Mouse (Mus musculus) embryonic facial prominence, embryonic 13.5 days (tissue): ENCODE results near the gene Rnf151. TPM values are rescaled to one million over a fixed set of nuclear protein-coding genes. Genes with fewer than 3 reads are reported as not detected.
"Not testable (repeated sequence)": the region's sequence is repeated elsewhere in the genome, so short reads cannot be mapped to it uniquely, and the experiment has no call there.

Experiments
- ATAC-seq: fragments of 200-750 bp; cut with Nextera tagmentation; 2 replicates; pipeline ENCODE4 v1.8.0; 2017; ENCODE audit warnings: low read depth; ENCODE audit not compliant: insufficient number of reproducible peaks, insufficient read depth, low FRiP score, low TSS enrichment
- H3K27ac ChIP-seq: fragments of 300-500 bp; sonication (generic); 2 replicates; pipeline ENCODE4 v1.5.1; 2015; ENCODE audit warnings: moderate library complexity, mild to moderate bottlenecking, inconsistent platforms
- H3K27me3 ChIP-seq: fragments of 300-500 bp; sonication (generic); 2 replicates; pipeline ENCODE4 v1.6.1; 2015; ENCODE audit warnings: mild to moderate bottlenecking, inconsistent platforms
- H3K36me3 ChIP-seq: fragments of 300-500 bp; sonication (generic); 2 replicates; pipeline ENCODE4 v1.6.1; 2015; ENCODE audit warnings: mild to moderate bottlenecking, inconsistent platforms
- H3K4me1 ChIP-seq: fragments of 300-500 bp; sonication (generic); 2 replicates; pipeline ENCODE4 v1.6.1; 2015; ENCODE audit warnings: inconsistent platforms
- H3K4me2 ChIP-seq: fragments of 300-500 bp; sonication (generic); 2 replicates; pipeline ENCODE4 v1.6.1; 2015; ENCODE audit warnings: moderate library complexity, mild to moderate bottlenecking, inconsistent platforms
- H3K4me3 ChIP-seq: fragments of 300-500 bp; sonication (generic); 2 replicates; pipeline ENCODE4 v1.5.1; 2015; ENCODE audit warnings: mild to moderate bottlenecking, inconsistent platforms
- H3K9ac ChIP-seq: fragments of 300-500 bp; sonication (generic); 2 replicates; pipeline ENCODE4 v1.6.1; 2015; ENCODE audit warnings: mild to moderate bottlenecking, inconsistent platforms
- H3K9me3 ChIP-seq: fragments of 300-500 bp; sonication (generic); 2 replicates; pipeline ENCODE4 v1.6.1; 2016; ENCODE audit warnings: inconsistent platforms
- WGBS: fragments of 180-500 bp; shearing (Covaris S2); methylation state at CpG from one replicate; pipeline ENCODE4 v1.1.7; 2015; ENCODE audit warnings: mixed read lengths; 5-methylcytosine and 5-hydroxymethylcytosine counted together
- polyA plus RNA-seq: library from polyadenylated mRNA; unstranded; fragments of >200 nt; fragmentation: Nextera tagmentation; extraction: Ambion mirVana; gene quantifications from 2 replicates; pipeline ENCODE4 v1.2.1, GENCODE M21; 2015

Gene Rnf151
- polyA plus RNA-seq, 1 experiment from 2014 or later: 0.20 TPM

DNA sequence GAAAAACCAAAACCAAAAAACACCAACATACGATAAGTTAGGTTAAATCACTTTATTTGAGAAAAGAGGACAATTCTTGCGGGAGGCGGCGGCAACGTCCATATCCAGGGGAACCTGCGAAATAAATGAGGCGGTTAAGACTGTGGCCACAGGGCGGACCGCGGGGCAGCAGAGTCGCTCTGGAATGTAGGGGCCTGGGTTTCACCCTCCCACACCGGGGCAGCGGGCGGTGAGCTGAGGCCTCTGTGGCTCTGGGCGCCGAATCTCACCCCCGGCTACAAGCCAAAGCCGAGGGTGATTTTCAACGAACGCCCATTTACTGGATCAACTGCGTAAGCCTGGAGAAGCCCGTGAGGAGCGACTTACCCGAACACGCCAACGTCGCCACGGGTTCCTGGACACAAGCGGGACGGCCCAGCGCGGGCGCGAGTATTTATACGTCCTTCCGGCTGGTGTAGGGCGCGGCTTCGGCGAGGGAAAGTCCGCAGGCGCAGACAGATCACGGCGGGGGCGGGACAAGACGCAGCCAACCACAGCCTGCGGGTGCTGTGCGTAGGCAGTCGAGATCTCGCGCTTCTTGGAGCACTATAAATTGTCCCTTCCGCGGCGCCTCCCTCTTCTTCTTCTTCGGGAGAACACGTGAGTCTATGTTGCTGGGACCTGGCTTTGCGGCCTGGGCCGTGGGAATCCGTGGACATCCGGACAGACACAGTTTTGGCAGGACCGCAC lies 1.8 kb upstream of the Rnf151 start:
- H3K4me1 ChIP-seq: peaks cover 32% of the 10 kb centered on the region
- under 1% methylated on average over 61 of the region's 61 CpGs for WGBS
- H3K27ac ChIP-seq: peak overlapping the region; percentile 83
- H3K9ac ChIP-seq: peak overlapping the region; percentile 97
- H3K36me3 ChIP-seq: peaks cover 49% of the 10 kb centered on the region
- peak overlapping the region; percentile 89 for H3K4me2 ChIP-seq
- H3K9me3 ChIP-seq: no peaks in the 10 kb centered on the region
- ATAC-seq: peak; percentile 97
- H3K4me3 ChIP-seq: peak overlapping the region; percentile 91
- no peaks in the 10 kb centered on the region for H3K27me3 ChIP-seq

- H3K27me3 ChIP-seq, H3K27ac ChIP-seq, H3K9me3 ChIP-seq, ATAC-seq: not testable (repeated sequence)
- peak overlapping the region; percentile 89 for H3K4me2 ChIP-seq
- H3K4me3 ChIP-seq: peak overlapping the region; percentile 91
- H3K36me3 ChIP-seq: peaks cover 49% of the 10 kb centered on the region
- H3K4me1 ChIP-seq: peaks cover 32% of the 10 kb centered on the region
- peak overlapping the region; percentile 97 for H3K9ac ChIP-seq
- WGBS: 68% methylated on average over 5 of the region's 5 CpGs
Observed at GRCm38 (mm10) chr17:24718938-24719337, 1.1 kb upstream of the Rnf151 start.

GRCm38 (mm10) chr17:24716166-24716682 lies 1.6 kb downstream of the Rnf151 start:
- Histone ChIP-seq H3K9ac (no peak overlapping the region), H3K4me3 (no peak overlapping the region), H3K27ac (no peak overlapping the region), H3K4me1 (peaks cover 8% of the 10 kb centered on the region), H3K36me3 (peaks cover 35% of the 10 kb centered on the region), H3K4me2 (no peak overlapping the region), H3K9me3 (no peaks in the 10 kb centered on the region), H3K27me3 (no peaks in the 10 kb centered on the region)
- WGBS: 94% methylated on average over 15 of the region's 15 CpGs
- no peak for ATAC-seq

GRCm38 (mm10) chr17:24715556-24715955 lies 2.3 kb downstream of the Rnf151 start:
- no peak overlapping the region for H3K4me2 ChIP-seq
- no peak for ATAC-seq
- peaks cover 33% of the 10 kb centered on the region for H3K36me3 ChIP-seq
- peaks cover 6% of the 10 kb centered on the region for H3K4me1 ChIP-seq
- H3K9me3 ChIP-seq: no peaks in the 10 kb centered on the region
- no peak overlapping the region for H3K4me3 ChIP-seq
- H3K27me3 ChIP-seq: no peaks in the 10 kb centered on the region
- H3K27ac ChIP-seq: no peak overlapping the region
- 77% methylated on average over 6 of the region's 6 CpGs for WGBS
- H3K9ac ChIP-seq: no peak overlapping the region

DNA sequence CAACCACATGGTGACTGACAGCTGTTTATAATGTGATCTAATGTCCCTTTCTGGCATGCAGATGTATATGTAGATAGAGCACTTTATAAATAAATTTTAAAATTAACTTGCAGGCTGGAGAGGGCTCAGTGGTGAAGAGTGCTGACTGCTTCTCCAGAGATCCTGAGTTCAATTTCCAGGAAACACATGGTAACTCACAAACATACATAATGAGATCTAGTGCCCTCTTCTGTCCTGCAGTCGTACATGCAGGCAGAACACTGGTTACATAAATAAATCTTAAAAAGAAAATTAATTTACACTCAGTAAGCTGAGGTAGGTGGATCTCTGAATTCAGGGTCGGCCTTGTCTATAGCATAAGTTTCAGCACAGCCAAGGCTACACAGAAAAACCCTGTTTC lies 9.2 kb downstream of the Rnf151 start:
- 34% methylated on average over 2 of the region's 2 CpGs for WGBS
- no peaks in the 10 kb centered on the region for H3K27me3 ChIP-seq
- H3K4me3 ChIP-seq: no peak overlapping the region
- H3K4me2 ChIP-seq: no peak overlapping the region
- no peaks in the 10 kb centered on the region for H3K9me3 ChIP-seq
- no peak for ATAC-seq
- no peak overlapping the region for H3K27ac ChIP-seq
- H3K36me3 ChIP-seq: peaks cover 19% of the 10 kb centered on the region
- peaks cover 21% of the 10 kb centered on the region for H3K4me1 ChIP-seq
- H3K9ac ChIP-seq: no peak overlapping the region

GRCm38 (mm10) chr17:24707801-24708425 lies 9.9 kb downstream of the Rnf151 start:
- H3K4me3 ChIP-seq: peak overlapping the region; percentile 76
- no peaks in the 10 kb centered on the region for H3K27me3 ChIP-seq
- peak overlapping the region; percentile 78 for H3K27ac ChIP-seq
- peak overlapping the region; percentile 78 for H3K4me2 ChIP-seq
- peak overlapping the region; percentile 81 for H3K9ac ChIP-seq
- H3K4me1 ChIP-seq: peaks cover 21% of the 10 kb centered on the region
- peaks cover 22% of the 10 kb centered on the region for H3K36me3 ChIP-seq
- WGBS: 4% methylated on average over 24 of the region's 24 CpGs
- no peaks in the 10 kb centered on the region for H3K9me3 ChIP-seq
- ATAC-seq: no peak

- WGBS: 3% methylated on average over 32 of the region's 32 CpGs
- peak; percentile 80 for ATAC-seq
- Histone ChIP-seq H3K4me2 (peak within 1 kb of the TSS; percentile 78), H3K4me3 (peak within 1 kb of the TSS; percentile 76), H3K27ac (peak within 1 kb of the TSS; percentile 78), H3K27me3 (no peaks in the 10 kb centered on the region), H3K4me1 (peaks cover 21% of the 10 kb centered on the region), H3K36me3 (peaks cover 30% of the 10 kb centered on the region), H3K9me3 (no peaks in the 10 kb centered on the region), H3K9ac (peak within 1 kb of the TSS; percentile 81)
Observed at GRCm38 (mm10) chr17:24706982-24707800, 10.7 kb downstream of the Rnf151 start, which contains the start of gene Tbl3. Gene Tbl3 (minus strand): TSS chr17:24707660.

GRCm38 (mm10) chr17:24705821-24706220 lies 12.0 kb downstream of the Rnf151 start:
- ATAC-seq: no peak

DNA sequence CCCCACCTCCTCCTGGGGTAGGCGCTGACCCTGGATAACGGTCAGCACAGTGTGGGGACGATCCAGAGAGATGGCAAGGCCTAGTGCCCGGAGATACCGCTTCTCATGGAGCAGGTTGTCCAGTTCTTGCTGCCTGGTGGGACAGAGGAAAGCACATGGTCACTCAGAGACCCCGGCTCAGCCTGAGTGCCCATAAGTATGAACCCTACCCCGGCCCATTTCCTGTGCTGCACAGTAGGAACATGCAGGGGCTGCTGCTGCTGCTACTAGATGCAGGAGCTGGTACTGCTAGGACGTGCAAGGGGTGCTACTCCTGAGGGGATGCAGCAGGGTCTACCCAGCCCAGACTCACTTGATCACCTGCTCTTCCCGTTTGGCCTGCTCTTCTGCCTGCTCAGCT lies 16.6 kb downstream of the Rnf151 start:
- Histone ChIP-seq H3K36me3 (peaks cover 60% of the 10 kb centered on the region), H3K4me2 (no peak overlapping the region), H3K9ac (no peak overlapping the region), H3K27ac (no peak overlapping the region), H3K9me3 (no peaks in the 10 kb centered on the region), H3K4me3 (no peak overlapping the region), H3K27me3 (no peaks in the 10 kb centered on the region), H3K4me1 (peaks cover 32% of the 10 kb centered on the region)
- no peak for ATAC-seq
- 87% methylated on average over 9 of the region's 9 CpGs for WGBS

More at GRCm38 (mm10) chr17:24705821-24706220, 12.0 kb downstream of the Rnf151 start:
- Histone ChIP-seq H3K9me3 (no peaks in the 10 kb centered on the region), H3K36me3 (peaks cover 43% of the 10 kb centered on the region), H3K27me3 (no peaks in the 10 kb centered on the region), H3K27ac (no peak overlapping the region), H3K9ac (0 out of 2 replicates have a peak overlapping the region, but pooled peaks have one; percentile 16), H3K4me3 (no peak overlapping the region), H3K4me2 (peak overlapping the region; percentile 78; the same call in 1 of the 2 replicates), H3K4me1 (peaks cover 21% of the 10 kb centered on the region)
- 92% methylated on average over 3 of the region's 3 CpGs for WGBS

GRCm38 (mm10) chr17:24699473-24699872 lies 18.4 kb downstream of the Rnf151 start:
- H3K9me3 ChIP-seq: no peaks in the 10 kb centered on the region
- WGBS: 76% methylated on average over 2 of the region's 2 CpGs
- H3K36me3 ChIP-seq: peaks cover 49% of the 10 kb centered on the region
- H3K27me3 ChIP-seq: no peaks in the 10 kb centered on the region
- H3K27ac ChIP-seq: no peak overlapping the region
- H3K4me1 ChIP-seq: peaks cover 31% of the 10 kb centered on the region
- no peak overlapping the region for H3K4me2 ChIP-seq
- H3K9ac ChIP-seq: no peak overlapping the region; the same call in 1 of the 2 replicates
- no peak for ATAC-seq
- H3K4me3 ChIP-seq: no peak overlapping the region

DNA sequence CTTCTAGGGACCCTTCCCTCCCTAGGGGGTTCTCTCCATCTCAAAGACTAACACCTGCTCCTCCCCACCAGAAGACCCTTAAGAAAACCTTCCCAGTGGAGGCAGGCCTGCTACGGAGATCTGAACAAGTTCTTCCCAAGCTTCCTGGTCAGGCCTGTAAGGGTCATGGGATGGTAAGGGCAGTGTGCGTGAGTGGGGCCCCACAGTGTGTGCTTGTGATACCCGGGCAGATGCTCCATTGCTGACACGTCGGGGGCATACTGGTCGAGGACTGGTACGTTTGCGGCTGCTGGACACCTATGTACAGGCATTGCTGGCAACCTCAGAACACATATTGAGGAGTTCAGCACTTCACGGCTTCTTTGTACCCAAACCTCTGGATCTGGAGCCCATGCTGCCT lies 19.1 kb downstream of the Rnf151 start:
- Histone ChIP-seq H3K9me3 (no peaks in the 10 kb centered on the region), H3K4me3 (no peak overlapping the region), H3K36me3 (peaks cover 41% of the 10 kb centered on the region), H3K9ac (0 out of 2 replicates have a peak overlapping the region, but pooled peaks have one; percentile 8), H3K27me3 (no peaks in the 10 kb centered on the region), H3K4me1 (peaks cover 31% of the 10 kb centered on the region), H3K4me2 (0 out of 2 replicates have a peak overlapping the region, but pooled peaks have one; percentile 0), H3K27ac (no peak overlapping the region)
- 69% methylated on average over 9 of the region's 9 CpGs for WGBS
- ATAC-seq: no peak
